Mouse (Mus musculus): ENCODE data around the gene Dydc1.
"Not testable (repeated sequence)": the region's sequence is repeated elsewhere in the genome, so short reads cannot be mapped to it uniquely, and the experiment has no call there.

Dydc1 gene

DNA sequence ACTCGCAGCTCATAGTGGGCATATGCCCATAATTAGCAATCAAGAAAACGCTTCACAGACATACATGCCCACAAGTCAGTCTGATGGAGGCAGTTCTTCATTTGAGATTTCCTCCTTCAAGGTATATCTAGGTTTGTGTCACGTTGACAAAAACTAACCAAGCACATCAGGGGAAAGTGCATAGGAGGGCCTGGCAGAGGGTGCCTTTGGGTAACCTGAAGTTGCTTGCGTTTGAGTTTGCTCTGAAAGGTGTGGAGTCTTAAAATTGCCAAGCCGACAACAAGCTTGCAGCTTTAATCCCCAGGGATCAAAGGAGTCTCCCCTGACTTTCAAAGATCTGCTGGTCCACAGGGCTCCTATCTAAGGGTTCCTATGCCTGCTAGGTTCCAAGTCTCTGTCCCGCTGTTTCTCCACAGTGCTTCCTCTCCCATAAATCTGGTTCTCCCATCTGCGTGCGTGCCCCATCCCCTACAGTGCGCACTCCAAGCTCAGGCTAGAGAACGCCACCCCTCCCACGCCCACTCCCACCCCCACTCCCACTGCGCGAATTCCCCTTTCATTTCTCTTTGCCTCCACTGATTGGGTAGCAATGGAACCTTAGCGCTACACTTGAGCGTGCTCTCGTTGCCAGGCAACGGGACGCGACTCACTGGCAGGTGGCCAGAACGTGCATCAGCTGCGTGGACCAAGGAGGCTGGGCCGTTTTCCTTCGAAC lies at the start of gene Dydc1:
Gene Dydc1, plus strand, starts transcription at position 683 of the 715 bp plus-strand sequence.
- DNase-seq = peak; percentile 61 to 64

DNA sequence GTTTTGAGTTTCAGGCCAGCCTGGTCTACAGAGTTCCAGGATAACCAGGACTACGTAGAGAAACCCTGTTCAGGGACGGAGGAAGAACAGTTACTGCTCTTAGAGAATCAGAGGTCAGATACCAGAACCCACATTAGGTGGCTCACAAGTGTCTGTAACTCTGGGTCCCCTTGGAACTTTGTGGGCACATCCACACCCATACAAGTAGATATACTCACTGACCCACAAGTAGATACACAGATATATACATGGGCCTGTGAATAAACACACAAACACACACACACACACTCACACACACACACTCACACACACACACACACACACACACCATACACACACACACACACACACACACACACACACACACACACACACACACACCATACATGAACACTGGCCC lies 47.6 kb upstream of the Dydc1 start:
- no peak for DNase-seq

DNA sequence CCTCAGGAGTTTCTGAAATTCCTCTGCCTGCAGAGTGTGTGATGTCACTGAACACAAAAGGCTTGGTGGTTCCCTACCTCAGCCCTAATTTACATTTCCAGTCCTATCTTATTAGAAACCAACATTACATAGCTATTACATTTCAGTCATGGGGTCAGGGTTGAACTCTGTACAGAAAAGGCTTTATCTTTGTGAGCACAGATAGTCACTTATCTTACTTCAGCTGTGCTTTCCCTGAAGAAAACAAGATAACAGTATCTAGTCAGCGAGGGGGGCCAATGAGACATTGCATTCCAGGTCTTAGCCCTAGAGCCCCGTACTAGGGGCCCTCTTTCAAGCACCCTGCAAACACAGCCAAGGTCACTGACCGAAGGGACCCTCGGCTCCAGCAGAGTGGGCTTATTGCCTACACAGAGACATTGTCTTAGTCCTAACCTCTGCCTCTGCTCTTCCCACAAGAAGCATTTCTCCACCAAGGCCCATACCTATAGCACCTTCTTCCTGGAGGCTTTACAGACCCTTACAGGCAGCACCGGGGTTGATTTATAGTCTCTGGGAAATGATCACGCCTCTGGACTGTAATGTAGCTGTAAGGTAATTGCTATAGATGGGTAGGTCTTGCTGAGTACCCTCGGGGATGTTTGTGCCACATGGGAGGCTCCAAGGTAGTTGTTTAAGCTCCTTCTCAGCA lies 47.0 kb upstream of the Dydc1 start:
- DNase-seq = no peak

DNA sequence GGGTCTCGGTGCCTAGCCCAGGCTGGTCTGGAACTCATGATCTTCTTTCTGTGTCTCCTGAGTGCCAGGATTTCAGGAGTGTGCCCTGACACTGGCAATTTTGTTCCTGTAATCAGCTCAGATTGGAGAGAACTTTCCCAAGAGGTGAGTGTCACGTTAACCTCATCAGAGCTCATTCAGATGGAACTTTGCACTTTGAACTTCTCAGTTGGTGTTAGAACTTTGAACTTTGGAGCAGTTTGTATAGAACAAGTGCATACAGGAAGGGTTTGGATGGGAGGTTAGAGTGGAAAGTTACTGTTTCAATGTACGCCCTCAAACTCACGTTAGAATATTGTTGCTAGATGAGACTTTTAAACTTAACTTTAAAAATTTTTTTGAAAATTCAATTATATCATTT lies 43.4 kb upstream of the Dydc1 start:
- no peak for DNase-seq

DNA sequence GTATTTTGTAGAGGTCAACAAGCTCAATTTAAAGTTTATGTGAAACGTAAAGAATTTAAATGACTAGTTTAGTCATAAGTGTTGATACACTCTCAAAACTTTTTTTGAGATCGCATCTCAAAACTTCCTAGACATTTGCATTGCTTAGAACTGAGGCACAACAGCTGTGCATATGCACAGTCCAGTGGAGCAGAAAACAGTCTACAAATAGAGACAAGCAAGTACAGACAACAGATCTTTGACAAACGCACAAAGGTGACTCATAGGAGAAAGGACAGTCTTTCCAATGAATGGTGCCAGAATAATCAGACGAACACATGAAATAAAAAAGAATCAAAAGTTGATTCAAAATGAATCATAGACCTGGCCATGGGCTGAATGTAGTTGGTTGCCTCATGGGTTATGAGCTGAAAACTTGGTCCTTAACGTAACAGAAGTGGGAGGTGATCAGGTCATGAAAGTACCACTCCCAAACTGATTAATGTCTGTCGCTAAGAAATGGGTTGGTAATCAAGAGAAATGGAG lies 41.7 kb upstream of the Dydc1 start:
- no peak for DNase-seq

DNA sequence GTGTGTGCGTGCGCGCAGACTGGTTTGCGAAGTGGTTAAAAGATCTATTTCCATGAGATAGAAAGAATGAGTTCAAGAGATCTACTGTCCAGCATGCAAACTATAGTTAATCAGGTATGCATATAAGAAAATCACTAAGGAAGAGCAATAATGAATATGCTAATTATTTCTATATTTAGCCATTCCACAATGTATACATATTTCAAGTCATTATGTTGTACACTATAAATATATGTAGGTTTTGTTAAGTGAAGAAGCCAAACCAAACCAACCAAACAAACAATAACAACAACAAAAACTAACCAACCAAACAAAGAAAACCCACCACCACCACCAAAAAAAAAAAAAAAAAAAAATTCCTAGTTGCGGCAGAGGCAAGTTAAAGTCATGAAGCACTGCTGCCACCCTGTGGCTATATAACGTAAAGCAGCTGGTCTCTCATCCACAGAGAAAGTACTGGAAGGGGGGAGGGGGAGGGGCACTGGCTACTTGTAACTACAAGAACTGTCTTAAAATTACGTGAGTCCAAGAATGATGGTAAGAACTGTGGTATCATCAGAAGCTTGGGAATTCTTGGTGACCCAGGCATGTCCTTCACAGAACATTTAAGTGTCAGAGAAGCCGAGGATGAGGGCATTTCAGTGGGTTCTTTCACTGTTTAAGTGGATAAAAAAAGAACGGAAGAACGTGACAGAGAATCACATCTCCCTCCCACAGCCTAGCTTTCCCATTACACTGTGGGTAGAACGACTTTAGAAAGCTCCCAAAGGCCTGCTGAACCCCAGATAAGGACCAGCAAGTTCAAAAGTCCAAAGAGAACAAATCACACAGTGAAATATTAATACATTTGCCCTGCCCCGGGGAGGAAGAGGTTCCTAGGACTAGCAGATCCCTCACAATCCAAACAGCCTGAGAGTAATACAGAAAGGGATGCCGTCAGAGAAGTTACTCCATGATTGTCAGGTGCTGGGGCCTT lies 39.3 kb upstream of the Dydc1 start:
- peak; percentile 75 for DNase-seq

DNA sequence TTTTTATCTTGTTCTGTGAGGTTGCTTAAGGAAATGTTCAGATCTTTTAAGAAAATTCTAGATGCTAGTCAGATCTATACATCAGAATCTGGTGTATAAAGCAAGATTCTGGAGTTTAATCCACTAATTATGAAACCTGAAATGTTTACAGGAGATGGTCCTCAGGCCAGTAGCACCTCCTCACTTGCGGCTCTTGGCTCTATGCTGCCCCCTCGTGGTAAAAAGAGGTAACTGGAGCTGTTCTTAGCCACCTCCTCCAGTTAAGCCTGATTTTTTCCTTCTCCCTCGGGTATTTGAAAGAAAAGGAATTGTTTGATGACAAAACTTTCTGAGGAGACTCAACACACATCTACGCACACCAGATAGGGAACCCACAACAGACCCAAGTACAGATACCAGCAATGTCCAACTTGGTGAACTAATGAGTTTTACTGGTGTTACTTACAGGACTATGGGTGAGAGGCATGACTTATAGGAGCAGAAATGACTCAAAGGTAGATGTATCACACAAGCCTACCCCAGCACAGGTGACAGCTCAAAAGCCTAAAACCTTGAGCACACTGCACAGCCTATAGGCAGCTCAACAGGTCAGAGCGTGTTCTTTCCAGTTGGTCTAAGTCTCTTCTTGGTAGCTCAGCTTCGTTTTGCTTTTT lies 37.4 kb upstream of the Dydc1 start:
- DNase-seq = peak; percentile 57 to 62

DNA sequence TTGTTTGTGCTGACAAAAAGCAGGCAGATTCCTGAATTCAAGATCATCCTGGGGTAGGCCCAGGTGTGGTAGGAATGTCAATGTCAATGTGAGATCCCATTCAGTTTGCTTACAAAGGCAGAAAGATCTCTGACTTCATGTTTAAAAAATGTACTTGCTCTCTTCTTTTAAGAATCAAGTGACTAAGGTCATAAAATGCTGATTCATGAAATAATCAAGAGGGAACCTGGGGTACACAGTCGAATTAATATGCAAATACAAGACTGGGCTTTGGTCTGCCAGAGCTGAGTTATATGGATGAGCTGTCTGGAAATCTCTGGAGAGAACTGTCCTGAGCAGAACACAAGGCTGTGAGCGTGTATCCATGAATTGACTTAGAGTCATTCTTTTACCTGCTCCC lies 25.3 kb upstream of the Dydc1 start:
- no peak for DNase-seq

DNA sequence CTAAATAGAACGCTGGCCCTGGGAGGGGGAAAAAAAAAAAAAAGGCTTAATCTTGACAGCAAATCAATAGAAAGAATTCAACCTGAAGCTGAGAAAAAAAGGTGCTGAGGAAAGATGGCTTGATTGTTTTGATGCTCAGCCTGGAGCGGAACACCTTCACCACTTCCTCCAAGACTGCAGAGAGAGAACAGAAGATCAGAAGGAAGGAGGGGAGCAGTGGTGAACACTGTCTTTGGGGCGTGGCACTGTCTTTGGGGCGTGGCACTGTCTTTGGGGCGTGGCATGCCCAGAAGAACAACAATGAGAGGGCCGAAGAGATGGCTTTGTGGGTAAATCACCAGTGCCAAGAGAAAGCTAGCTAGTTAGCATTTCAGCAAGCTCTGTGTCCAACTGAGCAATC lies 22.2 kb upstream of the Dydc1 start:
- no peak for DNase-seq

DNA sequence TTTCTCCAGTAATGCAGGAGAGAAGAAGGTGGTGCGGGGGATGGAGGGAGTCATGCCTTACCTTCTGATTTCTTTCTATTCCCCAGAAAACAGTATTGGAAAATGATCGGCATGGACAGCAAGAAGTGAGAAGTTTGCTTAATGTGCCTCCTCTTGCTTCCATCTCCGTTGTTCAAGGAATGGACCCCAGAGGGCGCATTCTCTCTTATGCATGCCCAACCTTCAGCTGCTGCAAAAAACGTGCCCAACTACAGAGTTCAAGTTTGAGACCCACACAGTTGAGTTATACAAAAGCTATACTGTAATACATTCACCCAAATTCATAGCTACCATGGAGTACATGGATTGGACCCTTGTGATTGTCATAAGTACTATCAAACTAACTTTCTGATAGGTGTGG lies 20.2 kb upstream of the Dydc1 start:
- no peak for DNase-seq

DNA sequence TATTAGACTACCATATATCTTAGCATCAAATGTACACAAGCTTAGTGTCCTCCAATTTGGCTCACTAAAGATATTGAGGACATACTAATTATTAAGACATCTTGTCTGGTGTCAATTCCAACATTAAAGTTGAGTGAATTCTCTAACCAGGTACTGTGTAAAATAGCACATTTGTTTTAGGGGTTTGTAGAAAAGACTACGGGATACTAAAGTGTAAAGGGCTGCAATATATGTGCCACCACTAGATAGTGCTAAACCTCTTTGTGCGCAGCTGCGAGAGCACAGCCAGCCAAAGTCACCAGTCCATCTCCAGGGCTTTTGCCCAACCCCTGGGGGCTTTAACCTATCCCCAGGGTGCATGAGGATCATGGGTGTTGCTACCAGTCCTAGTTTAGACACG lies 19.5 kb upstream of the Dydc1 start:
- not testable (repeated sequence) for DNase-seq

DNA sequence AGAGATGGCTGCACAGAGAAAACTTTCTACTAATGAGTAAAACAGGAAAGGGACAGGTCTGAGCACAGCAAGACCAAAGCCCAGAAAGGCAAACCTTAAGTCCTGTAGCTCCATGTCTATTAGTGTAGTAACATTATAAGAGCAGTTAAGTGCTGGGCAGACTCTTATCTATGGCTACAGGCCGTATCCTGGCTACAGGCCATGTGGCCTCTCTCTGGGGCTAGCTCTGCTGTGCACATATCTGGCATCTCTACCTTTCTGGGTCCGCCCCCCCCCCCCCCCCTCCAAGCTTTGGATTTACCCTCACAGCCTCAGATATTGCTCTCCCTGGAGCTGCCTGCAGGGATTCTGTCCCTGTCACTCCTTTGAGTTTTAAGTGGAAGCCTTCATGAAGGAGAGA lies 7.5 kb upstream of the Dydc1 start:
- DNase-seq = no peak

DNA sequence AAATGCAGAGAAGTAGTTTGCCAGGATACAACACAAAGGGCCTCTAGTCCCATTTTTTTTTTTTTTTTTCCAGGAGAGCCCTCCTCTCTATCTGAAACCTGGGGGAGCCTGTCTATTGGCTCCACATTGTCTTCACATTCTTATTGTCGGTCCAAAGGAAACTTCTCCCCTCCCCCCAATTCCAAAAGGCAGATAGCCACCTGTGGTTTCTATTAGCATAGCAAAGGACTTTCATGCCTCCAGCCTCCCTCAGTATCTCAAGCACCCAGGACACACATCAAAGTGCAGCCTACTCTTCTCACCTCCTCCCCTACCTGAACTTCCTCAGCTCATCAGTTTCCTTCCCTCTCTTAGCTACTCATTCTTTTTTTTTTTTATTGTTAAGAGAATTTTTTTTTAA lies 6.3 kb upstream of the Dydc1 start:
- no peak for DNase-seq

DNA sequence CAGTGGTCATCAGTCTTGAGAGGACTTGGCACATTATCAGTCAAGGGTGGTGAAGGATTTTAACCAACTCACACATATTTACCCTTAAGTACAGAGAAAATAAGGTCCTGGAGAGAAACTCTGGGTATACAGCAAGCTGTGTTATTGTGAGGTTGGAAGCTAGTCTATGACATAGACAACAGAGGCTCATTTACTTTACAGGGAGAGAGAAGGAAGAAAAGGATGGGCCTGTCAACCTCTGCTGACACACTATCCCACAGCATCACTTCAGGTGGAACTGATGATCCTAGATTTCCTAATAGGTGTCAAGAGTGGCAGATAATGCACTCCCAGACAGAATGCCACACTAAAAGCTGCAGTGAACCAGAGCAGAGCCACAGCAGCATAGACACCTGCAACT lies 3.6 kb upstream of the Dydc1 start, which contains the start of gene Dydc2:
Gene Dydc2, minus strand, starts transcription at position 101 of the 400 bp plus-strand sequence.
- no peak for DNase-seq

DNA sequence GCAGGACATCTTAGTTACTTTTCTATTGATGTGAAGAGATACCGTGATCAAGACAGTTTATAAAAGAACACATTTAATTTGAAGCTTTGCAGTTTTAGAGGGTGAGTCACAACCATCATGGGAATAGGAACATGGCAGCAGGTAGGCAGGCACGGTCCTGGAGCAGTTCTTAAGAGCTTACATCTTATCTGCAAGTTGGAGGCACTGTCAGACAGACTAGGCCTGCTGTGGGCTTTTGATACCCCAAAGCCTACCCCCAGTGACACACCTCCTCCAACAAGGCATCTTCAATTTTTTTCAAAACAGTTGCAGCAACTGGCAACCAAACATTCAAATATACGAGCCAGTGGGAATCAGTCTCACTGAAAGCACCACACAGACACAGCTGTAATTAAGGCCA lies 2.4 kb upstream of the Dydc1 start:
- no peak for DNase-seq

DNA sequence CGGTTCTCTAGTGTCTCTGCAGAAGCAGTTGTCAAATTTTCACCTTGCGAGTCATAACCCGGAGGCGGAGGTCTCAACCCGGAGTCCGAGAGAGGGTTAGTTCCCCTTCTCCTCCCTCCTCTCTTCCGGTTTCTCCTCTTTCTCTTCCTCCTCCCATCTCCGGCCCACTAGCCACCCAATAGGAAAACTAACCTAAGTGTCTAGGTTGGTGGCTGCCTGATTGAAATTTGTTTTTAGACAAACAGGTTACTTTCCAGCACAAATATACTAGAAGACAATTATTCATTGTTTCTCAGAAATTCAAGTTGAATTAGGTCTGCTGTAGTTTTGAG lies 199 bp downstream of the Dydc1 start:
- no peak for DNase-seq

DNA sequence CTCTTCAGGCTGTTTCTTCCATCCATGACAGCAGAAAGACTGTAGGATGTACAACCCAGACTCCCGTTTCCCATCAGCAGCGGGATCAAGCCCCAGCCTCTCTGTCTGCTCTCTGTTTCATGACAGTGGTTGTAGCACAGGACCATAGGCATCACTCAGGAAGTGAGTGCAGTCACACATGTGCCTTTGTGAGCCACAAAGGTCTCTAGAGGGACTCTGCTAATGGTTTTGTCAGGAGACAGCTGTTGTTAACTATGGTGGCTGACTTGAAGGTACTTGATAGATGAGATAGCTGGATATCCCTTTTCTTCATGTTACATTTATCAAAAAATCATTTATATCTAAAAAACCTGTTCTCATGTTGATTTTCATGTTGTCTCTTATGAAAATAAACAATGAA lies 9.7 kb downstream of the Dydc1 start:
- DNase-seq = no peak

DNA sequence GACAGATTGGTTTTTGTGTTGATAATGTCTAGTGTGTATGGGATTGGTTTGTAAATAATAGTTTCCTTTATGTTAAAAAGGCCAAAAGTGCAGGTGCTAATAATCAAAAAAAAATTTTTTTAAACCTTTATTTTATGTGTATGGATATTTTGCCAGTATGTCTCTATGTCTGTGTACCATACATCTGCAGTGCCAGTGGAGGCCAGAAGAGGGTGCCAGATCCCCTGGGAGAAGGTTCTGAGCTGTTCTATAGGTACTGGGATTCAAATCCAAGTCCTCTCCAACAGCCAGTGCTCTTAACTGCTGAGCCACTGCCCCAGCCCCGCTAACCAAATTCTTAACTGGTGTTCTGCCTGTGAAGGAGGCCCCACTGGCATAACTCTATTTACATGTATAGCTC lies 14.8 kb downstream of the Dydc1 start:
- peak in 1 of 2 experiments; percentile 2 for DNase-seq

DNA sequence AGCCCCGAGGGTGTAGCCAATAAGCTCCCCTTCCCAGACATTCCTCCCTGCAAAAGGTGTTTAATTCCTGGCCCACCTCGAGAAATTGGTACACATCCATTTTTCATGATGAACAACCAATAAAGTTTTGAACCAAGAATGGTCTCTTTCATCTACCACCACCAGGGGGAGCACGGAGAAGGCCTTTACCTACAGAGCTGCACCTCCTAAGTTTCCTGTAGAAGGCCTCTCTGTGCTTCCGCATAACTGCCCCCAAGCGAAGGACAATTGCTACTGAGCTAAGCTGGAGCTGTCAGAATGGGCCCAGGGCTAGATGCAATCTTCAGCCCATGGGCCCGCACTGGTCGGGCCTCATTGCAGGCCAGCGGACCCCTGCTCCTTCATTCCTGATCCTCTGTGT lies 18.1 kb downstream of the Dydc1 start:
- no peak for DNase-seq

DNA sequence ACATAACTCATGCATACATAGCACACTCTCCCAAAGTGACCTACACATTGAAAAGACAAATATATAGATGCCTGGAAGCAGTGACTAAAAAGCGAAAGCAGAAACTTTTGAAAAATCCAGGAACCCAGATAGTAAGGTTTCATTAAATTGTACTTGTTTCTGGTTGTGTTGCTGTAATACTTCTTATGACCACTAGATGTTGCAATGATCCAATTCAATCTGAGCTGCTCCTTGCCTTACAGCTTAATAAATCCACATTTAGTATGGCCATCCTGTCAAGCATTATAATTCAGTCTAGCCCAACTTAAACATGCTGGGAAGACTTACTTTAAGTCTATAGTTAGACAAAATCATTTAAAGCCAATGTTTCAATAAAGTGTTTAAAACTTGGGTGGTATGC lies 21.4 kb downstream of the Dydc1 start:
- no peak for DNase-seq

DNA sequence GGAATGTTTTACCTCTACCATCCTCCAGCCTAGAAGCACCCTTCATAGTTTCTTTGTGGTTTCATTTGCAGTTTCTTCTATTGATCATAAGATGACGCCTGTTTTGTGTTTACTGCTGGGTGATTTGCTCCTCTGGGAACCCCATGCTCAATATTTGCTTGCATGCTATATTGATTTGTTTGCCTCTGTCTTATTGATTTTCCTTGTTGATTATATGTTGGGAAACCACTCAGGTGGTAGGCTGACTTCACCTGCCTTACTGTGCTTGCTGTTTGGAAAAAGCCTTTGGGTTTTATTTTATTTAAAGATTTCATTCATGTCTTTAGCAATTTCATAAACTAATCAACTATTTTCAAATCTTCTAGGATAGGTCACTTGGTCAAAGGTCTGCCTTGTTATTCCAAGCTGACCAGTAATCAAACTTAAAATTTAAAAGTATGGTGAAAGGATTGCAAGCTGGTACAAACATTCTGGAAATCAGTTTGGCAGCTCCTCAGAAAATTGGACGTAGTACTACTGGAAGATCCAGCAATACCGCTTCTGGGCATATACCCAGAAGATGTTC lies 23.7 kb downstream of the Dydc1 start:
- no peak for DNase-seq

DNA sequence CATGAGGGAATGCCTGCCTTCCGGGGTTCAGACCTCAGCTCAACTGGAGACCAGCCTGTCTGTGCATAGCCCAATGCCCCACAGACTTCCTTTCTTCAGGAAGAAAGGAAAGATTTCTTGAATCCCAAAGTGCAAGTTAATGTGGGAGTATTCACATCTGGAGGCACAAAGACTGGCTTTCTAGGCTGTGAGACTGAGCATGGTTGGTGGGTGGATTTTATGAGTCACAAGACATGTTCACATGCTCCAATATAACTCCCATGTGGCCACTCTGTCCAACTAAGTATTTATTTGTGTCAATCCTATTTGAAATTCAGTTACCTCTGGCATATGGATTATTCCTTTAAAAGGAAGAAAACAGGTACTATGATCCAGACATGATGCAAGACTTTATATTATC lies 26.0 kb downstream of the Dydc1 start:
- no peak for DNase-seq

Data from cerebellum, postnatal 36 days (tissue).